Mouse (Mus musculus) limb, embryonic 14.5 days (tissue): ENCODE results near the gene F7. TPM values are rescaled to one million over a fixed set of nuclear protein-coding genes. Genes with fewer than 3 reads are reported as not detected.

Experiments
- ATAC-seq: fragments of 200-750 bp; cut with Nextera tagmentation; 2 replicates; pipeline ENCODE4 v1.8.0; 2017; ENCODE audit warnings: low read depth, moderate number of reproducible peaks, moderate TSS enrichment; ENCODE audit not compliant: low FRiP score
- DNase-seq: peaks from one replicate; pipeline ENCODE4 v3.0.0-alpha.2; 2015; ENCODE audit warnings: low spot score
- H3K27ac ChIP-seq: fragments of 300-500 bp; sonication (generic); replicated peaks from 2 replicates; pipeline ENCODE4 v1.5.1; 2014; ENCODE audit warnings: low read depth, mild to moderate bottlenecking, low read length, moderate library complexity, mixed read lengths
- H3K27me3 ChIP-seq: fragments of 300-500 bp; sonication (generic); 2 replicates; pipeline ENCODE4 v1.6.1; 2014; ENCODE audit warnings: low read length, mixed read lengths; ENCODE audit not compliant: control insufficient read depth, insufficient read depth
- H3K36me3 ChIP-seq: fragments of 300-500 bp; sonication (generic); 2 replicates; pipeline ENCODE4 v1.6.1; 2014; ENCODE audit warnings: mild to moderate bottlenecking, low read length, moderate library complexity, mixed read lengths; ENCODE audit not compliant: control insufficient read depth, insufficient read depth
- H3K4me1 ChIP-seq: fragments of 300-500 bp; sonication (generic); 2 replicates; pipeline ENCODE4 v1.6.1; 2014; ENCODE audit warnings: antibody characterized with exemption, low read length, mixed read lengths; ENCODE audit not compliant: control insufficient read depth, insufficient read depth
- H3K4me2 ChIP-seq: fragments of 300-500 bp; sonication (generic); replicated peaks from 2 replicates; pipeline ENCODE4 v1.6.1; 2014; ENCODE audit warnings: low read depth, mild to moderate bottlenecking, low read length, moderate library complexity; ENCODE audit not compliant: severe bottlenecking
- H3K4me3 ChIP-seq: fragments of 300-500 bp; sonication (generic); replicated peaks from 2 replicates; pipeline ENCODE4 v1.5.1; 2014; ENCODE audit warnings: low read length
- H3K9ac ChIP-seq: fragments of 300-500 bp; sonication (generic); 2 replicates; pipeline ENCODE4 v1.6.1; 2014; ENCODE audit warnings: mild to moderate bottlenecking, low read depth, low read length, moderate library complexity; ENCODE audit not compliant: severe bottlenecking
- H3K9me3 ChIP-seq: fragments of 300-500 bp; sonication (generic); 2 replicates; pipeline ENCODE4 v1.6.1; 2016; ENCODE audit warnings: low read length; ENCODE audit not compliant: control insufficient read depth
- POLR2A ChIP-seq: fragments of 200-500 bp; IDR thresholded peaks from 2 replicates; pipeline ENCODE4 v1.8.0; 2012; ENCODE audit warnings: inconsistent platforms, mild to moderate bottlenecking, moderate library complexity, borderline replicate concordance; ENCODE audit not compliant: insufficient read depth, insufficient read length; ENCODE audit errors: extremely low read depth
- WGBS: fragments of 180-500 bp; shearing (Covaris S2); extraction: QIAGEN DNeasy Blood & Tissue Kit; methylation state at CpG from one replicate; pipeline ENCODE4 v1.1.7; 2014; 5-methylcytosine and 5-hydroxymethylcytosine counted together
- polyA plus RNA-seq, 2 experiments: library from polyadenylated mRNA; depleted of rRNA in 1 of 2; stranded (reverse) in 1 of 2; unstranded in 1 of 2; fragments of >200 nt; fragmentation: Nextera tagmentation in 1 of 2; extraction: Ambion mirVana in 1 of 2; gene quantifications; 2 replicates each; pipeline versions ENCODE4 v1.2.1 to v1.2.3; 2012 to 2014

The F7 gene
- polyA plus RNA-seq, 2 experiments, result 0.08 TPM; not detected in 1

GRCm38 (mm10) chr8:12978726-12979125 lies 47.1 kb upstream of the F7 start:
- Histone ChIP-seq H3K27me3 (no peaks in the 10 kb centered on the region), H3K9ac (no peak overlapping the region), H3K4me3 (no peak overlapping the region), H3K4me2 (no peak overlapping the region), H3K36me3 (peaks cover 25% of the 10 kb centered on the region; the same call in 1 of the 2 replicates), H3K9me3 (no peaks in the 10 kb centered on the region), H3K4me1 (no peaks in the 10 kb centered on the region), H3K27ac (no peak overlapping the region)
- 18% methylated on average over 5 of the region's 5 CpGs for WGBS
- ATAC-seq (peak; percentile 66), DNase-seq (peak; percentile 83)
- no peak for TF ChIP-seq POLR2A

GRCm38 (mm10) chr8:12983681-12984467 lies 42.0 kb upstream of the F7 start:
- ATAC-seq (no peak), DNase-seq (no peak)
- Histone ChIP-seq H3K9me3 (no peaks in the 10 kb centered on the region), H3K27ac (no peak overlapping the region), H3K4me2 (no peak overlapping the region), H3K36me3 (peaks cover 10% of the 10 kb centered on the region), H3K9ac (no peak overlapping the region), H3K27me3 (no peaks in the 10 kb centered on the region), H3K4me1 (no peaks in the 10 kb centered on the region), H3K4me3 (no peak overlapping the region)
- no peak for TF ChIP-seq POLR2A
- WGBS, result 80% methylated on average over 18 of the region's 18 CpGs

- no peak for DNase-seq
- Histone ChIP-seq H3K27me3 (no peaks in the 10 kb centered on the region), H3K27ac (no peak overlapping the region), H3K4me2 (no peak overlapping the region), H3K4me1 (no peaks in the 10 kb centered on the region), H3K36me3 (peaks cover 10% of the 10 kb centered on the region), H3K4me3 (no peak overlapping the region), H3K9me3 (no peaks in the 10 kb centered on the region), H3K9ac (no peak overlapping the region)
- no peak for ATAC-seq
- 84% methylated on average over 17 of the region's 17 CpGs for WGBS
- TF ChIP-seq POLR2A, result no peak
Observed at GRCm38 (mm10) chr8:12984601-12985243, 41.1 kb upstream of the F7 start.

- no peaks in the 10 kb centered on the region for H3K9me3 ChIP-seq
- H3K4me1 ChIP-seq, result no peaks in the 10 kb centered on the region
- H3K36me3 ChIP-seq, result peaks cover 10% of the 10 kb centered on the region
- H3K27ac ChIP-seq, result no peak overlapping the region
- 85% methylated on average over 13 of the region's 13 CpGs for WGBS
- DNase-seq (no peak), ATAC-seq (no peak)
- no peak overlapping the region for H3K4me3 ChIP-seq
- no peak overlapping the region for H3K4me2 ChIP-seq
- no peaks in the 10 kb centered on the region for H3K27me3 ChIP-seq
- no peak overlapping the region for H3K9ac ChIP-seq
- no peak for TF ChIP-seq POLR2A
Observed at GRCm38 (mm10) chr8:12985259-12985658, 40.6 kb upstream of the F7 start.

GRCm38 (mm10) chr8:12987571-12987970 lies 38.3 kb upstream of the F7 start:
- 82% methylated on average over 8 of the region's 8 CpGs for WGBS
- Histone ChIP-seq H3K9me3 (no peaks in the 10 kb centered on the region), H3K4me2 (no peak overlapping the region), H3K9ac (no peak overlapping the region), H3K27me3 (no peaks in the 10 kb centered on the region), H3K4me1 (no peaks in the 10 kb centered on the region), H3K4me3 (no peak overlapping the region), H3K27ac (no peak overlapping the region), H3K36me3 (peaks cover 7% of the 10 kb centered on the region)
- TF ChIP-seq POLR2A, result no peak
- ATAC-seq (no peak), DNase-seq (no peak)
